Mouse (Mus musculus) c-Kit-negative CD71-positive TER-119-positive erythroid progenitor cells, embryonic 14.5 days (primary cell): ENCODE measurements at regions not wholly inside any gene's neighbourhood (a gene's known extent, or its start where the extent isn't known, plus 50 kb on each side); places are given as distances from the start of the nearest gene placed in this dataset.

Experiments used
- DNase-seq: peaks from one replicate; pipeline ENCODE4 v3.0.0-alpha.2; 2013; ENCODE audit warnings: low read depth, low spot score

DNA sequence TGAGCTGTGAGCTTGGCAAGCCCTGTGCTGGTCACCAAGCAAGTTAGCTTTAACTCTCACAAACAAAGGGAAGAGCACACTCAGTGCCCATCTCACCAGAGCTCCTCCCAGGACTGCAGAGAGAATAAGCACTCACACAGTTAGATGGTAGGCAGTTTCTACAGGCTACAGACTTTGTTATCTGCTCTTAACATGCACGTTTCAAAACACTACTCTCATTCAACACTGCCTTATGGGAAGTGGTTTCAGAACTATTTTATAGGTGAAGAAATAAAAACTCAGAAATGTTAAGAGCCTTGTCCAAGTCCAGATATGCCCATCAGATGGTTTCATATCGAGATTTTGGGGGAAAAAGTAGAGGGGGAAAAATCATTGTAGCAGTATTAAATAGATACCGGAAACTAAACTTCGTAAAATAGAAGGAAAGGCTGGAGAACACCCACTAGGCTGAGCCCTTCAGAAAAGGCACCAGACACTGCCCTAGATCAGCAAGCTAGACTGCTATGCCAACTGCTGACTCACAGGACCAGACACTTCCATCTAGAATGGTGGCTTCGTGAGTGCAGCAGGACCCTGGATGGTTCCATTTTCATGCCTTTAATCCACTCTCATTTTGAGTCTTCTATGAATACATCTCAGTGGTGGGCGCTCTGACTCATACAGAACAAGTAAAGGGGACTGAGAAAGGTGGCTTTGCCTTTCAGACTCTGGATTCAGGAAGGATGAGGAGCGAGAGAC is 51.3 kb upstream of the Serbp1 start:
- DNase-seq = no peak

DNA sequence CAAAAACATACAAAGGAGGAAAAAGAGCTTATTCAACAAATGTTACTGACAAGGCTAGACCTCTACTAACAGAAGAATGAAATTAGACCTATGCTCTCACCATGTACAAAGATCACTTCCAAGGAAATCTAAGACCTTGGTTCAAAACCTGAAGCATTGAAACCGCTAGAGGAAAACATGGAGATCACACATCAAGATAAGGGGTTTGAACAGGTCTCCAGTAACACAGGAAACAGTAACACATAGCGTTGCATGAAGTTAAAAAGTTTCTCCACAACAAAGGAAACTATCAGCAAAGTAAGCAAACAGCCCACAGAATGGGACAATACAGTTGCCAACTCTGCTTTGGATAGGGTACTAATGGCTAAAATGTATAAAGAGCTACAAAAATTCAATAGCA is 53.3 kb upstream of the Serbp1 start:
- DNase-seq = no peak

DNA sequence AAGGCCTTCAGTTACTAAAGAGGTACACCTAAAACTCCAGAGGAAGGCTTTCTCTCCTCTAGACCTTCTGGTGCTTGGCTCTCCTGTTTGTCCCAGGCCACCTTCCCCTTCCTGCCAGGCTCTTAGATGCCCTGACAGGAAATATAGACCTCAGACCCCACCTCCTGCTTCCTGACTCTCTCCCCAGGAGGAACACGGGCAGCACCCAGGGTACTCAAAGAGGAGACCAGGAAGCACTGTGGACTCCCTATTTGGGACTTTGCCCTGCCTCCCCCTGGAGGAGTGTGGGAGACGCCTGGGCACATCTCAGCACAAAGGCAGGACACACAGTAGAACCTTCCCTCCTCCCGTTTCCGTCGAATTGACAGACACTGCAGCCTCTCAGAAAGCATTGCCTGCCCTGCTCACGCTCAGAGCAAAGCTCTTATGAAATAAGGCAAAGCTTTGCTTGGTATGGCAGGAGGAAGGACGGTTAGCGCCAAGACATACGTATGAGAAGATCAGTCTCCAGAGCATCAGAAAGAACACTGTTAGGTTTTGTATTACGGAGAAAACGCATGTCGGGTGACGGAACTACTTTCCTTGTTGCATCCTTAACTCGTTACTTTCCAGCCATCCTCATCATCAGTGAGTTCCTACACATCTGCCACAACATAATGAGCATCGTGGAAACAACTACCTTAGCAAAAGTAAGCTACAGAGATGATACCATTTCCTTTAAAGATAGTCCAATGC is 54.3 kb upstream of the Serbp1 start:
- DNase-seq = no peak

DNA sequence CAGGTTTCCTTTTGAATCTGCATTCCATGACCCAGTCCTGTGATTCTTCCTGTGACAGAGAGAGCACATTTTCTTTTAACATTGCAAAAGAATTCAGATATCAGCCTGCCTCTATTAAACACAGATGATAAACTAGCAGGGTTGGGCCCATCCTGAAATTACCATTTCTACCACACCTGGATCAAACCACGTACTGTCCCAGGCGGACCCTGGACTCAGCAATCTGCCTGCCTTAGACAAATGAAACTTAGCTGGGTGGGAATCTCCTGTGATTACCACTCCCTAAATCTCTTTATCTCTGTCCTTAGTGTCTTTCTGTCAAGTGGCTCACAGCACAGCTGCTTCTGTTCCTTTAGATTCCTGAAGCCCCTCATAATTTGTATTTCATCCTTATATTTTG is 55.5 kb upstream of the Serbp1 start:
- no peak for DNase-seq

- DNase-seq = no peak
Measured at GRCm38 (mm10) chr6:67181459-67181858, 56.5 kb upstream of the Serbp1 start.

DNA sequence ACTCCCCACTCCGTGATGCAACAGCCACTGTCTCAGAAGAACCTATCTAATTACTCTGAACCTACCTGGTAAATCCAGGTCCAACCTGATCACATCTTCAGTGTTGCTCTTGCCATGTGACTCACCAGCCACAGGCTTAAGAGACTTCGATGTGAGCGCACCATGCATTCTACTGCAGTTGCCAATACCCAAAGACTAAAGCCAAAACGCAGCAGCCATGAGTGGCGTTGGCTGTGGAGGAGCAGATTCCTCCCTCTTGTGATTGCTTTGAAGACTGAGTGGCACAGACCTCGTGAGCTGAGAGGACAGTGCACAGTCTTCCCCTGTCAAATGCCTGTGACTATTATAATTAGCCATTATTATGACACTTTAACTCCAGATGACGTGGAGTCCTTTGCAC is 58.6 kb upstream of the Serbp1 start:
- DNase-seq = no peak

DNA sequence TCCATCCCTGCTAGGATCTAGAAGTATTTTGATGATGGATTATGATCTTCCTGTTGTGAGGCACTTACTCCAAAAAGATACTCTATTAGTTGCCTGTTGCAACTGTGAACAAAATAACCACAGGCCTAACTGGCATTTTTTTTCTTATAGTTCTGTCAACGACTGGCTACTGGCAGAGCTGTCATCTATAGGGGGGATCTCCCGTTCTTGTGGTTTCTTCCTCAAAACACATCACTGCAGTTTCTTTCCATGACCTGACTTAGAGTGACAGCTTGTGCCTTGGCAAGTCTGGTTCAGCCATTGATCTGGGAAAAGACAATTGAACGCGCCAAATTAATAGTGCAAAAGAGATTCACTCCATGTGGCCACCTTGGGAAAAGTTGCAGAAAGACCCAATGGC is 59.4 kb upstream of the Serbp1 start:
- no peak for DNase-seq

DNA sequence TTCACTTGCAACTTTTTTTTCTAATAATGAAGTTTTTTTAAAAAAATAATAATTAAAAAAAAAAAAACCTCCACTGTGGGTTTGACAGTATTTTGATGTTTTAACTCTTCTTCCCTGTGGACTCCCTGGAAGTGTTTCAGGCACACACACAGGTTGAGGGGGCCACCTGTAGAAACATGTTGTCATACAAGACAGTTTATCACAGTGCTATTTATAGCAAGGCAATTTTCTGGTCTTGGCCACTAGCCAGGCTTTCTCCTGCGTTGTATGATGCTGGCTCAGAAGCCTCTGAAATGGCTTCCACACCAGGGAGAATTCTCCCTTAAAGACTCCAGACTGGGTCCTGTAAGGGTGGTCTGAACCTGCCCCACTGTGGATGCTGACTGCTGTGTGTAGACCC is 59.9 kb upstream of the Serbp1 start:
- no peak for DNase-seq

- DNase-seq = no peak
Measured at GRCm38 (mm10) chr6:67170674-67170946, 67.4 kb upstream of the Serbp1 start.

DNA sequence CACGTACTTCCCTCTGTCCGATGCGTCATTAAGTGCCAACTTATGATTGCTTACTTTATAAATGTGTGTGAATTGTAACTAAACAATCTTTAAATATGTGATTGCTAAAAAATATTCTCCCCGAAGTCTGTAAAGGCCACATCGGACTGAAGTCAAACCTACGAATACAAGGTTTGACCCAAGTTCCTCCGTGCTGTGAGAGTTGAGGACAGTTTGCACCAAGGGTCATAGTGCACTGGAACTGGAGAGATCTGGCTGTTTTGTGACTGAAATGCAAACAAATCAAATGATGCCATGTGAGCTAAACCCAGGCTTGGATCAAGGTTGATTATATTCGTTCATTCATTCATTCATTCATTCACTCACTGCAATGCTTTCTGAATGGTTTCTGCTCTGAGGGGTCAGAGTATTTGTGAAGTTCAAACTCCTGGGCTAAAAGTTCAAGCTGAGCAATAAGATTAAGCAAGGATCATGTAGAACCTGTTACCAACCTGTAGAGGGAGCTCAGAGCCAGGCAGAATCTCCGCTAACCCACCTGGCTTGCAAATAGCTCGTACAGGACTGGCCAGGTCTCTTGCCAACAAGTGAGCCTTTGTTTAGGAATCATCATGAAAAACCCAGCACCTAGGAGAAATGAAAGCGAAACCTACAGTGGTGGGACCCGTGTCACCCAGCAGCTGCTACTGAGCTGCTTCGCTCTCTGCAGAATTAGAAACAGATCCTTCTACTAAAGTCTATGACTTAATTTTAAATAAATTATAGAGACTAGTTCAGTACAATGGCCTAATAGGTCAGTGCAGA is 67.9 kb upstream of the Serbp1 start:
- peak; percentile 26 for DNase-seq

GRCm38 (mm10) chr6:67168803-67169202 is 69.2 kb upstream of the Serbp1 start:
- no peak for DNase-seq

DNA sequence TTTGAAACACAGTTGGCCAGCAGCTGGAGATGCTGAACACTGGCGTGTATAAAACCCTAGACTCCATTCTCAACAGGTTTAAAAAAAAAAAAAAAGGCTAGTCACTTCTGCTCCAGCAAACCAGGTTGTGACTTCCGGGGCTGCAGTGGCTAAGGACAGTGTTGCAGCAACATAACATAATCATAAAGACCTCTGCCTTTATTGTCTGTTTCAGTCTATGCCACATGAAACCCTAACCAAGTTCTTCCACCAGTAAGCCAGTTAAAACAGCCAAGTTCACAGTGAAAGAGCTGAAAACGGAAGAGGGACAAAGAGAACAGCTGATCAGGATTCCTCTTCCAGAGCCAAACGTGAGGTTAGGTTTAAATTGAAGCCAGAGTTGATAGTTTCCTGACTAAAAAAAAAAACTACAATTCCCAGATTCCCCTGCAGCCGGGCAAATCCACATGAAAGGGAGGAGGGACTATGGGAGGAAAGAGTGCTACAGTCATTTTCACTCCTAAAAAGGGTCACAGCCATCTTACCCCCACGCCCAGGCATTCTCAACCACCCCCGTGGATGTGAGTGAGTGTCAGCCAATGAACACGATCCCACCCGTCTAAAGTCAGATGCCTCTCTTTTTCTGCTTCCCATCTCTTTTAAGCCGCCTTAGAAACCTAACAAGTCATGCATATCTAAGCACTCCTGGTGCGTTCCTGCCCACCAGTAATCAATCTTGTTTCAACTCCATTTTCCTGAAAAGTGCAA is 69.8 kb upstream of the Serbp1 start:
- DNase-seq = peak; percentile 40

GRCm38 (mm10) chr6:67165091-67165490 is 72.9 kb upstream of the Serbp1 start:
- DNase-seq = no peak

DNA sequence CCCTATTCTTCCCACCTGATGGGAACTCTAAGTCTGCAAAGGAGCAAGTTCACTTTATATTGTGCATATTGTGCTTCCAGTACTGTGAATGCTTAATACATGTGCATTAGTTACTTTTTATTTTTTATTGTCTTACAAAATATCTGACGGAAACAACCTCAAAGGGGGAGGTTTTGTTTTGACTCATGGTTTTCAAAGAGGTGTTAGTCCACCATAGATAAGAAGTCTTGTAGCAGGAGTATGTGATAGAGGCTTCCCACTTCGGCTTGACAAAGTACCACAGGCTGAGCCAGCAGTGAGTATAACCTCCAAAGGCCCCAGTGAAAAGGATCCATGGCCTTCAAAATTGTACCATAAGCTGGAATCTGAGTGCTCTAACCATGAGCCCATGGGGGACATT is 74.0 kb upstream of the Serbp1 start:
- DNase-seq = no peak

DNA sequence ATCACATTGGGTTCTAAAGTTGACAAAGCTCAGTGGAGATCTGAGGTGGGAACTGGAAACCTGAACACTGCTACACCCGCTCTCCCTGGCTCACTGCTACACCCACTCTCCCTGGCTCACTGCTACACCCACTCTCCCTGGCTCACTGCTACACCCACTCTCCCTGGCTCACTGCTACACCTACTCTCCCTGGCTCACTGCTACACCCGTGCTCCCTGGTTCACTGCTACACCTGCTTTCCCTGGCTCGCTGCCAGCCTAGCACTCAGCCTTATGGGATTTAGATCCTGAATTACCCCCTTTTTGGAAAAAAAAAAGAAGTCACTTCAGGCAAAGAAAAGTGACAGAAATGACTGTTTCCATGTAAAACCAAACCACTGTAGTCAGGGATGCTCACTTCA is 75.2 kb upstream of the Serbp1 start:
- DNase-seq = peak; percentile 30

- DNase-seq = peak; percentile 87
Measured at GRCm38 (mm10) chr6:67161610-67162009, 76.4 kb upstream of the Serbp1 start.

- peak; percentile 46 for DNase-seq
Measured at GRCm38 (mm10) chr6:67160564-67160963, 77.4 kb upstream of the Serbp1 start.

DNA sequence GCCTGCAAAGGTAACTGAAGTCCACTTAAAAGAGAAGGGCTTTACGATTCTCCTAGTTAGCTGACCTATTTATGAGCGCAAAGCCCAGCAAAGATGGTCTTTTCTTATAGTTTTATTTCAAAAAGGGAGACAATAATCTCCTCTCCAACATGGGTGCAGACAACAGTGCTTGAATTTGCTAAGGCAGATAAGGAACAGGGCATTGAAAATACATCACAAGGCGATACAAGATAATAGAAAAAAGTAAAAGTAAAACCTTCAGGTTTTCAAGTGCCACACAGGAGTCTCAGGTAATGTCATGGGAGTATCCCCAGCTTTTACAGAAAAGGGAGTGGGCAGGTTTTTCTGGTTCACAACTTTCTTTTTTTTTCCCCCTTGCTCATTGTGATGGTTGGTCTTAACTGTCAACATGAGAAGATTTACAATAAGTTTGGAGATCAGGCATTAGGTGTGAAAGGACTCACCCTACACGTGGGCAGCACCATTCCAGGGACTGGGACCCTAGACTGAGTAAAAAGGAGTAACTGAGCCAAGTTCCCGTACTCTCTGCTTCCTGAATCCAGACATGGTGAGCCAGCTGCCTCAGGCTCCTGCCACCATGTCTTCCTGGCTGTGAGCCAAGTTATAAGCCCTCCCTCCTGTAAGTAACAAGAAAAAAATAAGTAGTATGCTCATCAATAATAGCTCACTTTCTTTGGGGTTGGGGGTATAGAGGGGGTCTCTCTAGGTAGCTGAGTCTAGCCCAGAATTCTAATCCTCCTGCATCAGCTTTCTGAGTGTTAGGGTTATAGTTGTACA is 78.1 kb upstream of the Serbp1 start:
- peak; percentile 31 for DNase-seq

- no peak for DNase-seq
Measured at GRCm38 (mm10) chr6:67159224-67159623, 78.8 kb upstream of the Serbp1 start.

DNA sequence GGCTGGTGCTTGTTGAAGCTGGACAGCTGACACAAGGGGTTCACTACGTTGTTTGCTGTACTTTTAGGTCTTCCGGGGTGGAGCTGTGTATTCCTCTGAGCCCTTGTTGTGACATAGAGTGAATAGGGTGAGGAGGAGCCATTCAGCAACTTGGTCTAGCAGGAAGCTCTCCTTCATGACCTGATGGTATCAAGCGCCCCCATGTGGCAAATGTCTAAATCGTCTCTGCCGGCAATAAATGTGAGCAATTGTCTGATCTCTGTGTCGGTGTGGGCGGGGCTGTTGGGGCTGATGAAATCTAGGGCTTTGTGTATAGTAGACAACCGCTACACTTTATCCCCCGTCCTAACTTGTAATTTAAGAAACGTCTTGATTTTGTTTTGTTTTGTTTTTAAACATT is 79.2 kb upstream of the Serbp1 start:
- DNase-seq = peak; percentile 87

- no peak for DNase-seq
Measured at GRCm38 (mm10) chr6:67152845-67153468, 85.0 kb upstream of the Serbp1 start.
